Mouse (Mus musculus): ENCODE data around the gene Dnah7c. TPM values are rescaled to one million over a fixed set of nuclear protein-coding genes. Genes with fewer than 3 reads are reported as not detected.

The Dnah7c gene
- 0.11 and 0.14 TPM in 2 replicates for polyA plus RNA-seq (2012; rRNA removed)

GRCm38 (mm10) chr1:46425137-46425925, at the start of gene Dnah7c:
Dnah7c (plus strand) TSS chr1:46425592.

